Mouse (Mus musculus) brain, embryonic 14.5 days (tissue): ENCODE data around the gene Gm7029. TPM values are rescaled to one million over a fixed set of nuclear protein-coding genes. Genes with fewer than 3 reads are reported as not detected.
"Not testable (repeated sequence)": the region's sequence is repeated elsewhere in the genome, so short reads cannot be mapped to it uniquely, and the experiment has no call there.

Experiments
- DNase-seq: peaks from one replicate; pipeline ENCODE4 v3.0.0-alpha.2; 2011; ENCODE audit warnings: low read depth
- CTCF ChIP-seq: fragments of 200-500 bp; IDR thresholded peaks from 2 replicates; pipeline ENCODE4 v1.5.1; 2012; ENCODE audit warnings: inconsistent platforms, mild to moderate bottlenecking, moderate library complexity, borderline replicate concordance; ENCODE audit not compliant: insufficient read depth, insufficient read length; ENCODE audit errors: extremely low read depth
- POLR2A ChIP-seq: fragments of 200-500 bp; IDR thresholded peaks from 2 replicates; pipeline ENCODE4 v1.6.1; 2012; ENCODE audit warnings: mild to moderate bottlenecking, inconsistent platforms, borderline replicate concordance; ENCODE audit not compliant: poor library complexity, insufficient read depth, insufficient read length, severe bottlenecking; ENCODE audit errors: extremely low read depth
- polyA plus RNA-seq: library from polyadenylated mRNA; depleted of rRNA; stranded (reverse); fragments of >200 nt; gene quantifications from 2 replicates; pipeline ENCODE4 v1.2.3, GENCODE M21; 2012

Gene Gm7029
- polyA plus RNA-seq, 1 experiment: not detected

GRCm38 (mm10) chr17:33857816-33858215, 15.8 kb upstream of the Gm7029 start:
- TF ChIP-seq POLR2A (no peak), CTCF (no peak)

GRCm38 (mm10) chr17:33865330-33866030, 8.2 kb upstream of the Gm7029 start:
- peak; percentile 20 for DNase-seq
- TF ChIP-seq CTCF: no peak
- TF ChIP-seq POLR2A: no peak

More at GRCm38 (mm10) chr17:33857816-33858215, 15.8 kb upstream of the Gm7029 start:
- DNase-seq: no peak

- TF ChIP-seq CTCF (no peak), POLR2A (no peak)
- no peak for DNase-seq
These were observed 774 bp downstream of the Gm7029 start for GRCm38 (mm10) chr17:33874411-33874810.

- DNase-seq: not testable (repeated sequence)
These were observed 2.2 kb downstream of the Gm7029 start for GRCm38 (mm10) chr17:33875797-33876196.

GRCm38 (mm10) chr17:33884320-33884719, 10.7 kb downstream of the Gm7029 start:
- DNase-seq: not testable (repeated sequence)

DNA sequence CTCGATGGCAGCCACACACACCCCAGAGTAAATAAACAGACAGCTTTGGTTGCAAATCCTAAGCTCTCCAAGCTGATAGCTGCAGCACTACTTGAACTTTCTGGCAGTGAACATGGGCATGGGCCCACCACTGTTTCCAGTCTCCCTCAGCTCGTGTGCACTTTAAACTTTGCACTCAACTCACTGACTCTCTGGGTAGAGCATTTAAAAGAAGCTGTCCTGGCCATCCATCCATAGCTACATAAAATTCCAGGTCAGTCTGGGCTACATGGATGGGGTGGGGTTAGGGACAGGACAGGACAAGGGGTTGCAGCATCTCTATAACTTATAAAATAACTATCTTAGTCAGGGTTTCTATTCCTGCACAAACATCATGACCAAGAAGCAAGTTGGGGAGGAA, 14.2 kb downstream of the Gm7029 start:
- not testable (repeated sequence) for DNase-seq

DNA sequence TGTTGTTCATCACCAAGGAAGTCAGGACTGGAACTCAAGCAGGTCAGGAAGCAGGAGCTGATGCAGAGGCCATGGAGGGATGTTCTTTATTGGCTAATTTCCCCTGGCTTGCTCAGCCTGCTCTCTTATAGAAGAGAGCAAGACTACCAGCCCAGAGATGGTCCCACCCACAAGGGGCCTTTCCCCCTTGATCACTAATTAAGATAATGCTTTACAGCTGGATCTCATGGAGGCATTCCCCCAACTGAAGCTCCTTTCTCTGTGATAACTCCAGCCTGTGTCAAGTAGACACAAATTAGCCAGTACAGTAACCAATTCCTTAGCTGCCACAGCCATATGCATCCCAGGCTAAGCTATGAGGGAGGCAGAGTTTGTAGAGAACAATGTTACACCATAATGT, 14.6 kb downstream of the Gm7029 start:
- not testable (repeated sequence) for DNase-seq

- not testable (repeated sequence) for DNase-seq
These were observed 16.4 kb downstream of the Gm7029 start for GRCm38 (mm10) chr17:33889941-33890532.

DNA sequence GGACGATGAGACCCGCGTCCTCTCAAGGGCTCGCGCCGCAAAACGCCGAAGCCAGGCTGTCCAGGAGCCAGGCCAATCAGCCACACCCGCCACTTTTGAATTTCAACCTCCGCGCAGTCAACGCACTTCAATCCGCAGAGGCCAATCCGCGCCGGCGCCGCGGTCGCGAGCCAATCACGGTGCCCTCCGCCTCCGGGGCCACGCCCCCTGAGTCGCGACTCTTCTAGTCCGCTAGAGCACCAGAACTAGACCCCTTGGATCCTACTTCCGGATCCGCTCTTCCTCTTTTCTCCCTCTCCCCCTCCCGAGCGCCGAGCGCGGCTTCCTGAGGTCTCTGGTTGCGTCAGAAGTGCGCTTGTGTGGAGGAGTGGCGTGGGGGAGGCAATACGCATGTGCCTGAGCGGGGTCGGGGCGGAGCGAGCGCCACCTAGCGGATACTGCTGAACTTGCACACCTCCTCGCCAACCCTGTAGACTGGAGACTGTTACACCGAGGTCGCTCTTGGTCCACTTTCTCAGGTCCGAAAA, 17.0 kb downstream of the Gm7029 start, which contains the start of gene Kifc1:
TSS of gene Kifc1 (minus strand) at position 129 of the 527 bp plus-strand sequence.
- TF ChIP-seq CTCF (peak; percentile 100), POLR2A (0 out of 2 replicates have a peak, but pooled peaks have one; percentile 9)
- DNase-seq: peak; percentile 100

DNA sequence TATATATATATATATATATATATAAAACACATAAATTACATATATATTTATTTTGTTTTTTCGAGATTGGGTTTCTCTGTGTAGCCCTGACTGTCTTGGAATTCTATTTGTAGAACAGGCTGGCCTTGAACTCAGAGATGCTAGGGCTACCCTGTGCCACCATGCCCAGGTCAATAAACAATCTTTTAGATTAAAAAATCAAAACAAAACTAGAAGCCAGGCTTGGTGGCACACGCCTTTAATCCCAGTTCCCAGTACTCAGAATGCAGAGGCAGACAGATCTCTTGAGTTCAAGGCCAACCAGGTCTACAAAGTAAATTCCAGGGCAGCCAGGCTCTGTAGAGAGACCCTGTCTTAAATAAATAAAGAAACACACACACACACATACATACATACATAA, 17.7 kb downstream of the Gm7029 start:
- no peak for DNase-seq
- TF ChIP-seq CTCF (no peak), POLR2A (no peak)

GRCm38 (mm10) chr17:33891892-33892291, 18.3 kb downstream of the Gm7029 start:
- not testable (repeated sequence) for DNase-seq

DNA sequence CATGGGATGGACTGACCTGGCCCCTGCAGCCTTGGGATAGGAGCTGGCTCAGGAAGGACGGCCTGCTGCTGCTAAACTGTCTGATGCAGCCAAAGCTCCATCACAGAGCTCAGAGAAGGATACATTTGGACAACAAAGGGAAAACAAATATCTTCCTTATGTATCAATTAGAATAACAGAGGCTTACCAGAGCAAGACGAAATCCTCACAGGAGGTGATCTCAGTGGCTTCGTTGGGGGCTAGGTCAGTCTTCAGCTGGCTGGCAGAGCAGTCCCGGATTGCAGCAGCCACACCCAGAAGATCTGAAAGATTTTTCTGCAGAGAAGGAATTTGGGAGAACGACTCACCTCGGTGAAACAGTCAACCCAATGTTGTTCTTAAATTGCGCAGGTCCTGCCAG, 18.8 kb downstream of the Gm7029 start:
- TF ChIP-seq CTCF (no peak), POLR2A (no peak)

GRCm38 (mm10) chr17:33893011-33893410, 19.4 kb downstream of the Gm7029 start:
- not testable (repeated sequence) for DNase-seq

More for the DNA sequence above, 18.8 kb downstream of the Gm7029 start:
- DNase-seq: no peak
